Mouse (Mus musculus): ENCODE data around the gene Isyna1. TPM values are rescaled to one million over a fixed set of nuclear protein-coding genes. Genes with fewer than 3 reads are reported as not detected.

Isyna1 gene
- polyA plus RNA-seq, 1 experiment from 2014 or later = 49.1 TPM

DNA sequence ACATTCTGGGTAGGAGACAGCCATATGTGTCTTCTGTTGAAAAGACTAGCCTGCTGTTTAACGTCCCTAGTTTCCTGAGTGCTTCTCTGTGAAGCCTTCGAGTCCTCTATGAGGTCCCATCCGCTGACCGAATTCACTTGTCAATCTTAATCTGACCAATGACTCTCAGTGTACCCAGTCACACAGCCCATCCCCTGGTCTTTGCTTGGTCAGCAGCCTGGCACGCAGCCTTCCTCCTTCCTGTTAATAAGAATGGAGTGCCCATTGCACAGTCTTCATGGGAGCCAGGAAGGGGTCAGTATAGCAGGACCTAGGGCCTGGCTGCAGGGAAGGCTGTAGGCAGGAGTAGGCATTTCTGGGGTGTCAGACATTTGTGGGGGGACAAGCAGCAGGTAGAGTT lies 20.3 kb downstream of the Isyna1 start:
- no peak overlapping the region for H3K4me3 ChIP-seq (ENCODE audit: low read depth, low read length)
- ATAC-seq (no peak), DNase-seq (ENCODE audit: low spot score) (peak; percentile 24)
- no peak overlapping the region for H3K9ac ChIP-seq (replicated peaks; ENCODE audit: low read depth)
- TF ChIP-seq EP300 (IDR thresholded peaks at IDR 0.05) (no peak), CTCF (IDR thresholded peaks at IDR 0.05) (no peak)
- H3K9me3 ChIP-seq (ENCODE audit: low read length) = no peaks in the 10 kb centered on the region
- H3K4me1 ChIP-seq (ENCODE audit: insufficient read depth, low read depth, low read length) = no peaks in the 10 kb centered on the region; the same call in 1 of the 2 replicates
- H3K27me3 ChIP-seq (replicated peaks; ENCODE audit: insufficient read depth, low read length) = no peaks in the 10 kb centered on the region
- H3K36me3 ChIP-seq (ENCODE audit: insufficient read depth, low read length) = no peaks in the 10 kb centered on the region
- WGBS = 59% methylated on average over 5 of the region's 5 CpGs
- no peak overlapping the region for H3K4me2 ChIP-seq (replicated peaks; ENCODE audit: low read depth, low read length)
- H3K27ac ChIP-seq (ENCODE audit: low read length) = no peak overlapping the region

DNA sequence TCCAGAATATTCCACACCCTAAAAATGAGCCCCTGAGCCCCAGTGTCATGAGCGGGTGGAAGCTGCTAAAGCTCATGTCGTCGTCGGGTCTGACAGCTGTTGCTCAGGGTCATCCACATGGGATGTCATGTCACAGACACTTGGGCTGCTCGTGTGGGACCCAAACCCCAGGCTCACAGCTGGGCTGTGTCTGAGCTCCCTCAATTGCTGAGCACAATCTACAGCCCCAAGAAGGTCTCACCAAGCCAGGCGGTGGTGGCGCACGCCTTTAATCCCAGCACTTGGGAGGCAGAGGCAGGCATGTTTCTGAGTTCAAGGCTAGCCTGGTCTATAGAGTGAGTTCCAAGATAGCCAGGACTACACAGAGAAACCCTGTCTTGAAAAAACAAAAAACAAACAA lies 21.1 kb downstream of the Isyna1 start:
- TF ChIP-seq CTCF (IDR thresholded peaks at IDR 0.05) = no peak
- no peak for TF ChIP-seq EP300 (IDR thresholded peaks at IDR 0.05)
- WGBS = 75% methylated on average over 8 of the region's 8 CpGs
- no peak for ATAC-seq

DNA sequence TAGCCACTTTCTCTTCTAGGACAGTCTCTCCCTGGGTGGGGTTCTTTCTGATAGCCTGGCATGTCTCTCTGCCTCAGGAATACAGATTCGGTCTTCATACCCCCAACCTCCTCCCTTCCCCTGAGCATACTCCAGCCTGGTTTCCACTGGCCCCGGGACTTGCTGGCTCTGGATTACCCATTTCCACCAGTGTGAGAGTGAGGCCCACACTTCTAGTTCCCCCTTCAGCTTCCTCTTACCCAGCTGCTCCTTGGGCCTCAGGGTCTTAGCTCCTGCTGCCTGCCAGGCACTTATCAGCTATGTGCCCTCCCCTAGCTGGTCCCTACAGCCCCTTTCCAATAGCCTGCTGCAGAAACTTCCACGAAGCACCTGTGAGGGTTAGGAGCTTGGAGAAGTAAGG lies 21.7 kb downstream of the Isyna1 start, which contains the start of gene Lrrc25:
Gene Lrrc25 (plus strand): TSS at position 262 of the 400 bp plus-strand sequence.
- no peak within 1 kb of the TSS for H3K9ac ChIP-seq (replicated peaks; ENCODE audit: low read depth)
- ATAC-seq (no peak), DNase-seq (ENCODE audit: low spot score) (peak; percentile 16)
- no peak within 1 kb of the TSS for H3K27ac ChIP-seq (ENCODE audit: low read length)
- no peaks in the 10 kb centered on the region for H3K27me3 ChIP-seq (replicated peaks; ENCODE audit: insufficient read depth, low read length)
- TF ChIP-seq CTCF (IDR thresholded peaks at IDR 0.05) (no peak), EP300 (IDR thresholded peaks at IDR 0.05) (no peak)
- H3K4me3 ChIP-seq (ENCODE audit: low read depth, low read length) = 0 out of 2 replicates have a peak within 1 kb of the TSS, but pooled peaks have one; percentile 0
- H3K9me3 ChIP-seq (ENCODE audit: low read length) = no peaks in the 10 kb centered on the region
- H3K4me1 ChIP-seq (ENCODE audit: insufficient read depth, low read depth, low read length) = no peaks in the 10 kb centered on the region; the same call in 1 of the 2 replicates
- H3K36me3 ChIP-seq (ENCODE audit: insufficient read depth, low read length) = no peaks in the 10 kb centered on the region
- H3K4me2 ChIP-seq (replicated peaks; ENCODE audit: low read depth, low read length) = no peak within 1 kb of the TSS
- 76% methylated on average over 3 of the region's 3 CpGs for WGBS

More for the DNA sequence above, 21.1 kb downstream of the Isyna1 start:
- Histone ChIP-seq H3K4me2 (replicated peaks; ENCODE audit: low read depth, low read length) (no peak overlapping the region), H3K9ac (replicated peaks; ENCODE audit: low read depth) (no peak overlapping the region), H3K27ac (ENCODE audit: low read length) (no peak overlapping the region), H3K9me3 (ENCODE audit: low read length) (no peaks in the 10 kb centered on the region), H3K4me3 (ENCODE audit: low read depth, low read length) (no peak overlapping the region), H3K27me3 (replicated peaks; ENCODE audit: insufficient read depth, low read length) (no peaks in the 10 kb centered on the region), H3K36me3 (ENCODE audit: insufficient read depth, low read length) (no peaks in the 10 kb centered on the region), H3K4me1 (ENCODE audit: insufficient read depth, low read depth, low read length) (no peaks in the 10 kb centered on the region; the same call in 1 of the 2 replicates)
- no peak for DNase-seq (ENCODE audit: low spot score)

DNA sequence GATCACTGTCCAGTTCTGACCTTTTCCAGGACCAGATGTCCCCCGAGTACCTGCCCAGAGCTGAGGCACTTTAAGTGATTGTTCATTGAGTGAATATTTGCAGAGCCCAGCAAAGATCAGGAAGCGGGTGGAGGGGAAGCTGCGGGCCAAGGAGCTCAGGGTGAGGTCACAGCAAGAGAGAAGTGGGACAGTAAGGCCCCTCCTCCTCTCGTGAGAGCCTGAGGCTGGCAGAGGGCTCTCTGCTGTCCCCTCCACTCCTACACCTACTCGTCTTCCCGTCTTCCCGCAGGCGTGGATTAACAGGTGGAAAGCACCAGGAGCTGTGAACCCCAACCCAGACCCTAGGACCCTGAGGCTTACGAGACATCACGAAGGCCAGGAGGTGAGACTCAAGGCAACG lies 22.5 kb downstream of the Isyna1 start:
- Histone ChIP-seq H3K27me3 (replicated peaks; ENCODE audit: insufficient read depth, low read length) (no peaks in the 10 kb centered on the region), H3K4me3 (ENCODE audit: low read depth, low read length) (0 out of 2 replicates have a peak overlapping the region, but pooled peaks have one; percentile 0), H3K36me3 (ENCODE audit: insufficient read depth, low read length) (no peaks in the 10 kb centered on the region), H3K9ac (replicated peaks; ENCODE audit: low read depth) (no peak overlapping the region), H3K27ac (ENCODE audit: low read length) (no peak overlapping the region), H3K9me3 (ENCODE audit: low read length) (no peaks in the 10 kb centered on the region), H3K4me2 (replicated peaks; ENCODE audit: low read depth, low read length) (no peak overlapping the region), H3K4me1 (ENCODE audit: insufficient read depth, low read depth, low read length) (no peaks in the 10 kb centered on the region)
- WGBS = 43% methylated on average over 11 of the region's 11 CpGs
- DNase-seq (ENCODE audit: low spot score) (no peak), ATAC-seq (no peak)
- no peak for TF ChIP-seq CTCF (IDR thresholded peaks at IDR 0.05)
- no peak for TF ChIP-seq EP300 (IDR thresholded peaks at IDR 0.05)

DNA sequence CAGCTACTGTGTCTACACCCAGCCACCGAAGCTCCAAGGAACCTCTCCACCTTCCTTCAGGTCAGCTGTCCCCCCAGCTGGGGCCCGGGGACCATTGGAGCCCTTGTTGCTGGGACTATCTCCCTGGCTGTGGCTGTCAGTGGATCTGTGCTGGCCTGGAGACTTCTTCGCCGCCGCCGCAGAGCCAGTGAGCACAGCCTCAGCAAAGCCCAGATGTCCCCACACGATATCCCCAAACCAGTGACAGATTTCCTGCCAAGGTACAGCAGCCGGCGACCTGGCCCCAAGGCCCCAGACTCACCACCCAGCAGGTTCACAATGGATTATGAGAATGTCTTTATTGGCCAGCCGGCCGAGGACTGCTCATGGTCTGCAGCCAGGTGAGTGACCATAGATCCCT lies 23.8 kb downstream of the Isyna1 start:
- 0 out of 2 replicates have a peak overlapping the region, but pooled peaks have one; percentile 16 for H3K27ac ChIP-seq (ENCODE audit: low read length)
- H3K27me3 ChIP-seq (replicated peaks; ENCODE audit: insufficient read depth, low read length) = no peaks in the 10 kb centered on the region
- no peaks in the 10 kb centered on the region for H3K9me3 ChIP-seq (ENCODE audit: low read length)
- no peak for DNase-seq (ENCODE audit: low spot score)
- no peaks in the 10 kb centered on the region for H3K4me1 ChIP-seq (ENCODE audit: insufficient read depth, low read depth, low read length)
- H3K4me2 ChIP-seq (replicated peaks; ENCODE audit: low read depth, low read length) = no peak overlapping the region
- no peak overlapping the region for H3K9ac ChIP-seq (replicated peaks; ENCODE audit: low read depth)
- 79% methylated on average over 11 of the region's 11 CpGs for WGBS
- no peak for TF ChIP-seq CTCF (IDR thresholded peaks at IDR 0.05)
- no peak for TF ChIP-seq EP300 (IDR thresholded peaks at IDR 0.05)
- H3K4me3 ChIP-seq (ENCODE audit: low read depth, low read length) = no peak overlapping the region
- no peaks in the 10 kb centered on the region for H3K36me3 ChIP-seq (ENCODE audit: insufficient read depth, low read length)
- ATAC-seq = no peak

DNA sequence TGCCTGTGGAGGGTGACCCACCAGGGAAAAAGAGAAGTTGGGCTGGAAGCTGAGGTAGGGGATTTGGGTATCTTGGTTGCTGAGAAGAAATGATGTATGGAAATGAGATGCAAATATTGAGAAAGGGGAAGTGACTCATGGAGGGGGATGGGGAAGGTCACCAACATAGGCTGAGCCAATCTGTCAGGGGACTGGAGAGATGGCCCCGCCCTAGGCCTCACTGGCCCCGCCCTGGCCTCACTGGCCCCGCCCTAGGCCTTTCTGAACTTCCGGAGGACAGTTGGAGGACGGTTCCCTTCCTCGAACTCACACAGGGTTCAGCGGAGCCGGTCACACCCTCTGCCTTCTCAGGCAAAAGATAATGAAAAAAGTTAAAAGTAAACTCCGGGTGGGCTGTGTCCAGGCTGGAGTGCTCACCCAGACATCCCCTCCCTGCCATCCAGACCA lies 24.7 kb downstream of the Isyna1 start:
- Histone ChIP-seq H3K9ac (replicated peaks; ENCODE audit: low read depth) (no peak overlapping the region), H3K27me3 (replicated peaks; ENCODE audit: insufficient read depth, low read length) (no peaks in the 10 kb centered on the region), H3K36me3 (ENCODE audit: insufficient read depth, low read length) (no peaks in the 10 kb centered on the region), H3K4me2 (replicated peaks; ENCODE audit: low read depth, low read length) (no peak overlapping the region), H3K4me3 (ENCODE audit: low read depth, low read length) (no peak overlapping the region), H3K4me1 (ENCODE audit: insufficient read depth, low read depth, low read length) (no peaks in the 10 kb centered on the region), H3K27ac (ENCODE audit: low read length) (no peak overlapping the region), H3K9me3 (ENCODE audit: low read length) (no peaks in the 10 kb centered on the region)
- DNase-seq (ENCODE audit: low spot score) = peak; percentile 79
- TF ChIP-seq CTCF (IDR thresholded peaks at IDR 0.05) (no peak), EP300 (IDR thresholded peaks at IDR 0.05) (no peak)
- ATAC-seq = peak; percentile 80
- WGBS = 26% methylated on average over 9 of the region's 9 CpGs

DNA sequence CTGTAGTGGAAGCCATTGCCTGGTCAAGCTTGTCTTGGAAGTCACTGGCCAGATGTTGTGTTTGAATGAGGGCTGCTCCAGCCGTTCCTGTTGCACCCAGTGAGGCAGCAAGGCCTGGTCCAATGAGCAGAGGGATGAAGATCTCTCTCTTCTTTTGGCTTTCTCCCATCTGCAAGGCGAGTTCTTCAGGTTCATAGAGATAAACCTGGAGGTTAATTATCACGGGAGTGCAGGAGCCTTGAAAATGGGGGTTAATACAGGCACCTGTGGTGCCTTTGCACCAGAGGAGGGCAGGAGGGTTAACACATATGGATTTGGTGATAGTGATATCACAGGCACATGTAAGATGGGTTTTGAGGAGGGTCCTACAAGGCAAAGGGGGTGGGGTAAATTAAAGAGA lies 28.0 kb downstream of the Isyna1 start:
- H3K4me2 ChIP-seq (replicated peaks; ENCODE audit: low read depth, low read length) = no peak overlapping the region
- TF ChIP-seq EP300 (IDR thresholded peaks at IDR 0.05) (no peak), CTCF (IDR thresholded peaks at IDR 0.05) (no peak)
- no peak overlapping the region for H3K9ac ChIP-seq (replicated peaks; ENCODE audit: low read depth)
- H3K4me1 ChIP-seq (ENCODE audit: insufficient read depth, low read depth, low read length) = no peaks in the 10 kb centered on the region
- no peaks in the 10 kb centered on the region for H3K9me3 ChIP-seq (ENCODE audit: low read length)
- ATAC-seq (no peak), DNase-seq (ENCODE audit: low spot score) (no peak)
- H3K36me3 ChIP-seq (ENCODE audit: insufficient read depth, low read length) = no peaks in the 10 kb centered on the region
- no peaks in the 10 kb centered on the region for H3K27me3 ChIP-seq (replicated peaks; ENCODE audit: insufficient read depth, low read length)
- H3K27ac ChIP-seq (ENCODE audit: low read length) = no peak overlapping the region
- 48% methylated on average over 3 of the region's 3 CpGs for WGBS
- no peak overlapping the region for H3K4me3 ChIP-seq (ENCODE audit: low read depth, low read length)
